9 mouse cellular contexts compared by ENCODE assay signal in the genomic region with DNA sequence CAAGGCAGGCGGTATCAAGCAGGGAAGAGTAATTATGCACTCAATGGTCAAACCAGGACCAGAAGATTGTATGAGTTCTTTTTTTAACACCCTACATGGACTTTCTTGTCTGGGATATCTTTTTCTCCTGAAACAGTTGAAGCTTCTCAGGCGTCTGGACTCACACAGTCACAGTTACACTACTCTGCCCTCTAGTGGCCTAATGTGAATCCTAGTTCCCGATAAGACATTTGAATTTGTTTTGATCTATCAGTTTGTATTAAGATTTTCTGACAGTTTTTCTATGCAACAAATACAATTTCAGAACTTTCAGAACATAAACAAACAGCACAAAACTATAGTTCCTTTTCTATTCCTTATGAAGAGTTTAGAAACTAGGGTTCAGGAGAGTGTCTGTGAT. TPM values are rescaled to one million over a fixed set of nuclear protein-coding genes. Genes with fewer than 3 reads are reported as not detected.
DNase-seq lines count a peak whose midpoint lies in the region; ATAC-seq lines count a peak whose summit lies in the region.
"Had no signal": no experiment of that assay in that cellular context is flagged by ENCODE, and none has a peak within 500 bp of the region (broad histone marks: within the 10 kb centered on the region; RNA-seq: fewer than 3 reads in every experiment).

No protein-coding gene starts in this region.

- no peaks in the 10 kb centered on the region for H3K4me1 ChIP-seq in hindbrain, embryonic 15.5 days (replicated peaks)
- no peaks in the 10 kb centered on the region for H3K4me1 ChIP-seq in hindbrain, embryonic 13.5 days (replicated peaks)
- no peaks in the 10 kb centered on the region for H3K4me1 ChIP-seq in forebrain, embryonic 15.5 days
- H3K4me1 ChIP-seq in midbrain, embryonic 15.5 days = no peaks in the 10 kb centered on the region
- H3K4me1 ChIP-seq: embryonic facial prominence, embryonic 13.5 days had no signal

- H3K9me3 ChIP-seq in hindbrain, embryonic 15.5 days = no peaks in the 10 kb centered on the region
- no peaks in the 10 kb centered on the region for H3K9me3 ChIP-seq in hindbrain, embryonic 13.5 days
- H3K9me3 ChIP-seq in forebrain, embryonic 15.5 days = no peaks in the 10 kb centered on the region
- H3K9me3 ChIP-seq in midbrain, embryonic 15.5 days = no peaks in the 10 kb centered on the region
- H3K9me3 ChIP-seq: embryonic facial prominence, embryonic 13.5 days had no signal

- 0 out of 2 replicates have a peak, but pooled peaks cover 6% of the 10 kb centered on the region for H3K27me3 ChIP-seq in hindbrain, embryonic 15.5 days
- no peaks in the 10 kb centered on the region for H3K27me3 ChIP-seq in hindbrain, embryonic 13.5 days
- no peaks in the 10 kb centered on the region for H3K27me3 ChIP-seq in forebrain, embryonic 15.5 days
- no peaks in the 10 kb centered on the region for H3K27me3 ChIP-seq in midbrain, embryonic 15.5 days (replicated peaks)

- H3K4me2 ChIP-seq in hindbrain, embryonic 15.5 days = no peak overlapping the region
- H3K4me2 ChIP-seq in hindbrain, embryonic 13.5 days = no peak overlapping the region
- no peak overlapping the region for H3K4me2 ChIP-seq in forebrain, embryonic 15.5 days (replicated peaks)
- no peak overlapping the region for H3K4me2 ChIP-seq in midbrain, embryonic 15.5 days
- H3K4me2 ChIP-seq: embryonic facial prominence, embryonic 13.5 days had no signal

- H3K36me3 ChIP-seq in hindbrain, embryonic 15.5 days = no peaks in the 10 kb centered on the region
- H3K36me3 ChIP-seq in hindbrain, embryonic 13.5 days = no peaks in the 10 kb centered on the region
- no peaks in the 10 kb centered on the region for H3K36me3 ChIP-seq in forebrain, embryonic 15.5 days
- H3K36me3 ChIP-seq in midbrain, embryonic 15.5 days (replicated peaks) = no peaks in the 10 kb centered on the region
- H3K36me3 ChIP-seq: embryonic facial prominence, embryonic 13.5 days had no signal

- H3K27ac ChIP-seq in hindbrain, embryonic 15.5 days (replicated peaks) = no peak overlapping the region
- no peak overlapping the region for H3K27ac ChIP-seq in hindbrain, embryonic 13.5 days
- H3K27ac ChIP-seq in forebrain, embryonic 15.5 days (replicated peaks) = no peak overlapping the region
- H3K27ac ChIP-seq in midbrain, embryonic 15.5 days = no peak overlapping the region
- H3K27ac ChIP-seq: embryonic facial prominence, embryonic 13.5 days had no signal

- no peak overlapping the region for H3K4me3 ChIP-seq in hindbrain, embryonic 15.5 days
- no peak overlapping the region for H3K4me3 ChIP-seq in hindbrain, embryonic 13.5 days
- H3K4me3 ChIP-seq in forebrain, embryonic 15.5 days = no peak overlapping the region
- H3K4me3 ChIP-seq in midbrain, embryonic 15.5 days = no peak overlapping the region
- H3K4me3 ChIP-seq: embryonic facial prominence, embryonic 13.5 days had no signal

- DNase-seq in A20 (ENCODE audit: low read depth, low spot score) (peak; percentile 3), NIH3T3 (ENCODE audit: low read depth) (peak; percentile 82)
- no peak for DNase-seq in gastrocnemius, adult 8-10 months (ENCODE audit: low spot score in 2 of 2)

- 0 out of 2 replicates have a peak, but pooled peaks have one; percentile 61 for ATAC-seq in hindbrain, embryonic 15.5 days (ENCODE audit: low FRiP score, low read depth)
- ATAC-seq in hindbrain, embryonic 13.5 days (ENCODE audit: low FRiP score) = no peak
- peak; percentile 64; the same call in 1 of the 2 replicates for ATAC-seq in forebrain, embryonic 15.5 days (replicated peaks)
- peak; percentile 80; the same call in 1 of the 2 replicates for ATAC-seq in midbrain, embryonic 15.5 days (replicated peaks)
- no peak for ATAC-seq in activated CD4-positive, CD25-positive, alpha-beta regulatory T cell, adult 4 months

- no peak overlapping the region for H3K9ac ChIP-seq in hindbrain, embryonic 15.5 days
- H3K9ac ChIP-seq in hindbrain, embryonic 13.5 days = no peak overlapping the region
- no peak overlapping the region for H3K9ac ChIP-seq in forebrain, embryonic 15.5 days (replicated peaks)
- no peak overlapping the region for H3K9ac ChIP-seq in midbrain, embryonic 15.5 days
- H3K9ac ChIP-seq: embryonic facial prominence, embryonic 13.5 days had no signal

- 18% methylated on average over 3 of the region's 3 CpGs for WGBS in hindbrain, embryonic 15.5 days
- WGBS in hindbrain, embryonic 13.5 days = 23% methylated on average over 3 of the region's 3 CpGs
- WGBS in forebrain, embryonic 15.5 days = 23% methylated on average over 3 of the region's 3 CpGs
- 22% methylated on average over 3 of the region's 3 CpGs for WGBS in midbrain, embryonic 15.5 days

RNA-seq across cellular contexts. Expression of gene Ryr3, which starts 17.7 kb away (rescaled TPM):
- 5.5 and 8.1 TPM in 2 replicates for polyA plus RNA-seq in hindbrain, embryonic 15.5 days (2015; fragmentation: Nextera tagmentation; extraction: Ambion mirVana)
- 3.3 and 3.9 TPM in 2 replicates for polyA plus RNA-seq in hindbrain, embryonic 13.5 days (2015; fragmentation: Nextera tagmentation; extraction: Ambion mirVana)
- 5.4 and 5.5 TPM in 2 replicates for polyA plus RNA-seq in forebrain, embryonic 15.5 days (2015; fragmentation: Nextera tagmentation; extraction: Ambion mirVana)
- polyA plus RNA-seq in midbrain, embryonic 15.5 days (2015; fragmentation: Nextera tagmentation; extraction: Ambion mirVana) = 5.0 and 6.0 TPM in 2 replicates
- 1 to 10 TPM; 2.3 to 2.9 TPM for polyA plus RNA-seq in activated CD4-positive, CD25-positive, alpha-beta regulatory T cell, adult 4 months (2017; shearing (Covaris generic))
- under 1 TPM; 0.19 to 0.44 (median 0.37) TPM for total RNA-seq in gastrocnemius, adult 8-10 months (2022)

RNA-seq across cellular contexts. Expression of gene Tmco5b, which starts 51.0 kb away (rescaled TPM):
- not detected in 2 replicates for polyA plus RNA-seq in hindbrain, embryonic 15.5 days (2015; fragmentation: Nextera tagmentation; extraction: Ambion mirVana)
- polyA plus RNA-seq in hindbrain, embryonic 13.5 days (2015; fragmentation: Nextera tagmentation; extraction: Ambion mirVana) = not detected in 2 replicates
- polyA plus RNA-seq in forebrain, embryonic 15.5 days (2015; fragmentation: Nextera tagmentation; extraction: Ambion mirVana) = not detected in 2 replicates
- not detected in 2 replicates for polyA plus RNA-seq in midbrain, embryonic 15.5 days (2015; fragmentation: Nextera tagmentation; extraction: Ambion mirVana)
- polyA plus RNA-seq in activated CD4-positive, CD25-positive, alpha-beta regulatory T cell, adult 4 months (2017; shearing (Covaris generic)) = not detected
- not detected for total RNA-seq in gastrocnemius, adult 8-10 months (2022)
- polyA plus RNA-seq: embryonic facial prominence, embryonic 13.5 days had no signal

Comparison
In these comparisons a context has a peak if more than half of its experiments do, and no peak if none do; other contexts are left out.
1. ATAC-seq: peak in hindbrain, embryonic 15.5 days (single experiment), forebrain, embryonic 15.5 days (single experiment) and midbrain, embryonic 15.5 days (single experiment); none in hindbrain, embryonic 13.5 days (single experiment) and activated CD4-positive, CD25-positive, alpha-beta regulatory T cell, adult 4 months (single experiment).
2. DNase-seq: peak in A20 (single experiment) and NIH3T3 (single experiment); none in gastrocnemius, adult 8-10 months (0 of 2).